Mouse (Mus musculus): ENCODE measurements around the gene Inka2.

DNA sequence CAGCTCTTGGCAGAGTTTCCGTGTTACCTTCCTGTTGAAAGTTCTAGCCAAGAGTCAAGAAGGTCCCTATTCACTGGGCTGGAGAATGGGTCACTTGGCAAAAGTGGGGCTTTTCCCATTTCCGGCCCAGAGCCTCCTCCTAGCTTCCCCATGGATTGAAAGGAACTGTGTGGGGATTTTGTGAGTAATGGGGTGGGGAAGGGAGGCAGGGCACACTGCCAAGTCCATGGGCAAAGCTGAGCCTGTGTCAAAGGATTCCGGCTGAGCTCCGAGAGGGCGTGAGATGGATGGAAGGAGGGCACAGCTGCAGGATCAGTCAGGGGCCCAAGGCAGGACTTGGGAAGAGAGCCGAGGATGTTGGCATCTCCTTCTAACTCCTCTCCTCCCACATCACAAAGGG is 5.8 kb downstream of the Inka2 start:
- TF ChIP-seq CTCF (IDR thresholded peaks at IDR 0.05; ENCODE audit: control insufficient read depth, insufficient read depth, low read length) (no peak), POLR2A (IDR thresholded peaks at IDR 0.05; ENCODE audit: borderline replicate concordance, control insufficient read depth, low read depth, low read length) (no peak)

Measured in bone marrow, adult 2 months (tissue).